Mouse (Mus musculus): ENCODE results near the gene Pdzk1.

GRCm38 (mm10) chr3:96860498-96860897 lies 31.4 kb downstream of the Pdzk1 start:
- TF ChIP-seq CTCF (IDR thresholded peaks at IDR 0.05; ENCODE audit: borderline replicate concordance, control insufficient read depth, extremely low read depth, insufficient read depth, low read length, poor library complexity) (no peak), POLR2A (IDR thresholded peaks at IDR 0.05; ENCODE audit: control insufficient read depth, extremely low read depth, insufficient read depth, low read length, poor library complexity) (no peak)

Measured in thymus, adult 2 months (tissue).